In the genomic region with DNA sequence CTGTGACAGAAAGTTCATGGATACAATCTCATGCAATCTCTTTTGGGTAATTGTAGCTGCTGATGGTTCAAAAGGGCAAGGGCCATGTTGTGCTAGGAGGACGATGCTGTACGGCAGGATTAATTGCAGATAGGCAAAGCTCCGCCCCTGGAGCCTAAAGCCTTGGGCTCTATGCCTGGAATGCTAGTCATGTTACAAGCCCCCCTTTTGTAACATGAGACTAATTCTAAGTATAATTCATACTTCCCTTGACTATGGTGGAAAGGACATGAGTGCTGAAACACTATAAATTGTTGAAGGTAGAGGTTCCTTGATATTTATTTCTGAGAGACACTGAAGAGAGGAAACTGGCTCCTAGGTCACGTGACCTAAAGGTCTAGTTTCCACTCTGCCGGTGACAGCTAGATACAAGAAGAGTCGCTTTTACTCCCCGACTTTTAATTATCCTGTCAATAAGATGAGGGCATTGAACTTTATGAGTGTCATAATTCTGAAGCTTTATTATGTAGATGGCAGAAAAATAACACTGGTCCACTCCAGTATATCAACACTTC, we compare ENCODE assay signal across 28 mouse cellular contexts.
DNase-seq lines count a peak whose midpoint lies in the region; ATAC-seq and TF ChIP-seq lines count a peak whose summit lies in the region.
"Had no signal": no experiment of that assay in that cellular context is flagged by ENCODE, and none has a peak within 500 bp of the region (broad histone marks: within the 10 kb centered on the region; RNA-seq: fewer than 3 reads in every experiment).

No protein-coding gene starts in this region.

- TF ChIP-seq CTCF in kidney, postnatal 0 days (IDR thresholded peaks at IDR 0.05; ENCODE audit: low read depth): no peak

- no peaks in the 10 kb centered on the region for H3K36me3 ChIP-seq in kidney, postnatal 0 days (ENCODE audit: insufficient read depth, low read length)
- no peaks in the 10 kb centered on the region for H3K36me3 ChIP-seq in limb, embryonic 14.5 days (ENCODE audit: control insufficient read depth, insufficient read depth, low read length)
- H3K36me3 ChIP-seq: embryonic facial prominence, embryonic 13.5 days; forebrain, embryonic 12.5 days; G1E; hindbrain, embryonic 12.5 days; limb, embryonic 15.5 days; liver, embryonic 13.5 days; midbrain, embryonic 10.5 days; midbrain, embryonic 15.5 days had no signal

- peak; percentile 20 for DNase-seq in embryo, embryonic 10 days (ENCODE audit: low spot score)
- DNase-seq in embryo, embryonic 9.5 days (ENCODE audit: extremely low spot score): no peak
- peak; percentile 67 for DNase-seq in kidney, postnatal 0 days (ENCODE audit: low spot score)
- DNase-seq in kidney, adult 11 months: no peak
- peak; percentile 30 for DNase-seq in embryo, embryonic 10.5 days (ENCODE audit: low spot score)
- DNase-seq in limb, embryonic 14.5 days (ENCODE audit: low spot score): peak; percentile 56
- DNase-seq in spleen, adult 18-20 months: no peak
- no peak for DNase-seq in right cerebral cortex, postnatal 14 days
- DNase-seq: adrenal gland, postnatal 10 days; cerebellum, adult 9-10 months; forebrain, postnatal 0 days; gastrocnemius, postnatal 14 days; heart, postnatal 36 days; kidney, adult 2 months; kidney, postnatal 14 days; liver, embryonic 13.5 days; lung, adult 2 months; lung, postnatal 14 days had no signal

- H3K4me3 ChIP-seq in kidney, postnatal 0 days (replicated peaks; ENCODE audit: low read depth, low read length): no peak overlapping the region
- no peak overlapping the region for H3K4me3 ChIP-seq in limb, embryonic 14.5 days (replicated peaks; ENCODE audit: low read length)
- H3K4me3 ChIP-seq: embryonic facial prominence, embryonic 13.5 days; erythroblast, embryonic 14.5 days; forebrain, embryonic 12.5 days; hindbrain, embryonic 12.5 days; limb, embryonic 15.5 days; liver, embryonic 13.5 days; midbrain, embryonic 10.5 days; midbrain, embryonic 15.5 days had no signal

- H3K27ac ChIP-seq in kidney, postnatal 0 days: no peak overlapping the region
- H3K27ac ChIP-seq in limb, embryonic 14.5 days (replicated peaks; ENCODE audit: low read depth, low read length): no peak overlapping the region
- H3K27ac ChIP-seq: embryonic facial prominence, embryonic 13.5 days; forebrain, embryonic 12.5 days; hindbrain, embryonic 12.5 days; limb, embryonic 15.5 days; liver, embryonic 13.5 days; midbrain, embryonic 10.5 days; midbrain, embryonic 15.5 days had no signal

- peak; percentile 13; the same call in 1 of the 2 replicates for ATAC-seq in kidney, postnatal 0 days (replicated peaks; ENCODE audit: low FRiP score, low read depth)
- ATAC-seq in limb, embryonic 14.5 days (ENCODE audit: low FRiP score, low read depth): peak; percentile 44; the same call in 1 of the 2 replicates
- ATAC-seq: forebrain, postnatal 0 days; midbrain, embryonic 15.5 days; Patski had no signal

- no peaks in the 10 kb centered on the region for H3K4me1 ChIP-seq in kidney, postnatal 0 days (replicated peaks; ENCODE audit: insufficient read depth, low read length)
- H3K4me1 ChIP-seq in limb, embryonic 14.5 days (ENCODE audit: control insufficient read depth, insufficient read depth, low read length): peaks cover 3% of the 10 kb centered on the region; the same call in 1 of the 2 replicates
- H3K4me1 ChIP-seq: forebrain, embryonic 12.5 days; hindbrain, embryonic 12.5 days; limb, embryonic 15.5 days; liver, embryonic 13.5 days; midbrain, embryonic 15.5 days had no signal

- WGBS in kidney, postnatal 0 days: 27% methylated on average over 7 of the region's 7 CpGs
- WGBS in limb, embryonic 14.5 days: 61% methylated on average over 7 of the region's 7 CpGs

- no peaks in the 10 kb centered on the region for H3K9me3 ChIP-seq in kidney, postnatal 0 days (replicated peaks; ENCODE audit: low read length)
- no peaks in the 10 kb centered on the region for H3K9me3 ChIP-seq in limb, embryonic 14.5 days (ENCODE audit: control insufficient read depth, low read length)
- H3K9me3 ChIP-seq: embryonic facial prominence, embryonic 13.5 days; forebrain, embryonic 12.5 days; hindbrain, embryonic 12.5 days; limb, embryonic 15.5 days; midbrain, embryonic 10.5 days; midbrain, embryonic 15.5 days had no signal

- H3K4me2 ChIP-seq in kidney, postnatal 0 days (ENCODE audit: low read length): no peak overlapping the region
- H3K4me2 ChIP-seq in limb, embryonic 14.5 days (replicated peaks; ENCODE audit: low read depth, low read length, severe bottlenecking): no peak overlapping the region
- H3K4me2 ChIP-seq: embryonic facial prominence, embryonic 13.5 days; forebrain, embryonic 12.5 days; heart, embryonic 11.5 days; hindbrain, embryonic 12.5 days; limb, embryonic 15.5 days; liver, embryonic 13.5 days; midbrain, embryonic 15.5 days had no signal

- no peak overlapping the region for H3K9ac ChIP-seq in kidney, postnatal 0 days (ENCODE audit: low read depth, low read length)
- H3K9ac ChIP-seq in limb, embryonic 14.5 days (ENCODE audit: low read depth, low read length, severe bottlenecking): no peak overlapping the region
- H3K9ac ChIP-seq: embryonic facial prominence, embryonic 13.5 days; forebrain, embryonic 12.5 days; forebrain, postnatal 0 days; hindbrain, embryonic 12.5 days; limb, embryonic 15.5 days; liver, embryonic 13.5 days; midbrain, embryonic 15.5 days had no signal

- no peaks in the 10 kb centered on the region for H3K27me3 ChIP-seq in kidney, postnatal 0 days (ENCODE audit: insufficient read depth, low read length)
- no peaks in the 10 kb centered on the region for H3K27me3 ChIP-seq in limb, embryonic 14.5 days (ENCODE audit: control insufficient read depth, insufficient read depth, low read length)
- H3K27me3 ChIP-seq: embryonic facial prominence, embryonic 13.5 days; forebrain, embryonic 12.5 days; hindbrain, embryonic 12.5 days; limb, embryonic 15.5 days; liver, embryonic 13.5 days; midbrain, embryonic 15.5 days; Patski had no signal

- TF ChIP-seq POLR2A in limb, embryonic 14.5 days (IDR thresholded peaks at IDR 0.05; ENCODE audit: borderline replicate concordance, extremely low read depth, insufficient read depth, insufficient read length): no peak

Comparison
In these comparisons a context has a peak if more than half of its experiments do, and no peak if none do; other contexts are left out.
1. DNase-seq: peak in embryo, embryonic 10 days (single experiment), kidney, postnatal 0 days (single experiment), embryo, embryonic 10.5 days (single experiment) and limb, embryonic 14.5 days (single experiment); none in embryo, embryonic 9.5 days (single experiment), kidney, adult 11 months (single experiment), spleen, adult 18-20 months (0 of 2) and right cerebral cortex, postnatal 14 days (single experiment).